Comparison of ENCODE assay signal across 13 mouse cellular contexts in the genomic region with DNA sequence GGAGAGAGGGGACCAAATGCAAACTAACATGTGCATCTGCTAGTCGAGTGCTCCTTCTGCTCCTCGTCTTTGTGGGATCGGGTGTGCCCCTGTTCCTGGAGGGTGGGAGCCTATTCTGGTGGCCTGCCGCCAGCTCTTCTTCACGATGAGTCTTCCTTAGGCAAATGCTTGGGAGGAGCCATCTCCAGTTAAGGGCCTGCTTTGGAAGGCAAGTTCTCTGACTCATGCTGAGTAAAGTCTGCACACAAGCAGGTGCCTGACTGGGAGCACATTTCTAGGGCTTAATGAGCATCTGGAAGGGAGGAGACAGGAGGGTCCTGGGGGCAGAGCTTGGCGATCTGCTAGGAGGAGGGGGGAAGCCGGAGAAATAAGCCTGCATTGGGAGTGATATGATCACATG.
A peak's percentile ranks its signal among the peaks of the same experiment; 100 is the strongest.
DNase-seq lines count a peak whose midpoint lies in the region; ATAC-seq and TF ChIP-seq lines count a peak whose summit lies in the region.
"Had no signal": no experiment of that assay in that cellular context is flagged by ENCODE, and none has a peak within 500 bp of the region (broad histone marks: within the 10 kb centered on the region; RNA-seq: fewer than 3 reads in every experiment).

No protein-coding gene starts in this region.

- intact Hi-C loops in left cerebral cortex, postnatal 10 days (cut with DNase I), result loop anchor here (10.0 kb wide), 1 partner anchor 307 kb away; no protein-coding TSS in a partner anchor
- intact Hi-C loops in heart, postnatal 10 days (cut with DNase I), result no loop called here

- no peak overlapping the region for H3K4me2 ChIP-seq in limb, embryonic 15.5 days
- H3K4me2 ChIP-seq in hindbrain, embryonic 13.5 days, result no peak overlapping the region
- H3K4me2 ChIP-seq: midbrain, embryonic 11.5 days had no signal

- DNase-seq in left cerebral cortex, adult 18-20 months (ENCODE audit: low spot score in 2 of 2), result peak; percentile 55 to 60
- no peak for DNase-seq in left cerebral cortex, postnatal 10 days (ENCODE audit: extremely low spot score in 1 of 2, low spot score in 2 of 2)
- peak; percentile 4 for DNase-seq in ES-E14 (ENCODE audit: low read depth, low spot score)
- DNase-seq in heart, postnatal 10 days, result no peak
- DNase-seq: adrenal gland, postnatal 14 days; kidney, adult 18-20 months; lung, adult 18-20 months had no signal

- TF ChIP-seq POLR2A in cortical plate, adult 2 months (IDR thresholded peaks at IDR 0.05; ENCODE audit: extremely low read depth, insufficient read depth, low read length), result no peak

- no peaks in the 10 kb centered on the region for H3K36me3 ChIP-seq in ES-E14 (ENCODE audit: control insufficient read depth, insufficient read depth, low read length, poor library complexity, severe bottlenecking)
- H3K36me3 ChIP-seq in limb, embryonic 15.5 days, result no peaks in the 10 kb centered on the region
- no peaks in the 10 kb centered on the region for H3K36me3 ChIP-seq in hindbrain, embryonic 13.5 days
- H3K36me3 ChIP-seq: G1E had no signal

- in situ Hi-C loops in ES-E14 (cut with MboI; ENCODE audit: low sequenced_read_pairs in 2 of 2, unreplicated experiment in 2 of 2), result loop anchor here in 1 of 2 experiments (25.0 kb wide), 1 partner anchor 390 kb away; no protein-coding TSS in a partner anchor

- 19% methylated on average over 7 of the region's 7 CpGs for WGBS in limb, embryonic 15.5 days
- 69% methylated on average over 7 of the region's 7 CpGs for WGBS in hindbrain, embryonic 13.5 days

- H3K27me3 ChIP-seq in limb, embryonic 15.5 days, result no peaks in the 10 kb centered on the region
- no peaks in the 10 kb centered on the region for H3K27me3 ChIP-seq in hindbrain, embryonic 13.5 days

- 0 out of 4 replicates have a peak, but pooled peaks cover 0 to 2% of the 10 kb centered on the region in 2 experiments for H3K4me1 ChIP-seq in ES-E14 (ENCODE audit: control insufficient read depth in 2 of 2, insufficient read depth in 2 of 2, low read length in 2 of 2, poor library complexity in 1 of 2)
- H3K4me1 ChIP-seq in cortical plate, adult 2 months (ENCODE audit: control insufficient read depth, insufficient read depth, low read length), result peaks cover 5% of the 10 kb centered on the region
- H3K4me1 ChIP-seq in limb, embryonic 15.5 days, result peaks cover 29% of the 10 kb centered on the region
- 0 out of 2 replicates have a peak, but pooled peaks cover 5% of the 10 kb centered on the region for H3K4me1 ChIP-seq in hindbrain, embryonic 13.5 days (replicated peaks)

- no peak for ATAC-seq in limb, embryonic 15.5 days (ENCODE audit: insufficient number of reproducible peaks, low FRiP score, low TSS enrichment, low read depth)
- no peak for ATAC-seq in monocyte, adult 5-6 weeks (replicated peaks; ENCODE audit: insufficient number of reproducible peaks, low FRiP score, low TSS enrichment, poor library complexity, severe bottlenecking)
- no peak for ATAC-seq in hindbrain, embryonic 13.5 days (ENCODE audit: low FRiP score)

- no peaks in the 10 kb centered on the region for H3K9me3 ChIP-seq in ES-E14 (ENCODE audit: control insufficient read depth, insufficient read depth, low read depth, low read length)
- no peaks in the 10 kb centered on the region for H3K9me3 ChIP-seq in limb, embryonic 15.5 days
- H3K9me3 ChIP-seq in hindbrain, embryonic 13.5 days, result no peaks in the 10 kb centered on the region

- TF ChIP-seq CTCF in cortical plate, adult 2 months (IDR thresholded peaks at IDR 0.05; ENCODE audit: extremely low read depth, insufficient read depth, low read length), result no peak

- H3K27ac ChIP-seq in ES-E14 (ENCODE audit: insufficient read depth, low read depth, low read length, poor library complexity, severe bottlenecking), result no peak overlapping the region
- peak overlapping the region; percentile 10 for H3K27ac ChIP-seq in cortical plate, adult 2 months (ENCODE audit: insufficient read depth, low read length)
- H3K27ac ChIP-seq in limb, embryonic 15.5 days, result peak overlapping the region; percentile 34; the same call in 1 of the 2 replicates
- no peak overlapping the region for H3K27ac ChIP-seq in hindbrain, embryonic 13.5 days

- no peak overlapping the region for H3K9ac ChIP-seq in ES-E14 (ENCODE audit: insufficient read depth, low read depth, low read length, poor library complexity, severe bottlenecking)
- H3K9ac ChIP-seq in limb, embryonic 15.5 days, result no peak overlapping the region
- no peak overlapping the region for H3K9ac ChIP-seq in hindbrain, embryonic 13.5 days

- no peak overlapping the region for H3K4me3 ChIP-seq in ES-E14 (ENCODE audit: insufficient read depth in 1 of 2, low read depth in 1 of 2, low read length in 2 of 2, poor library complexity in 1 of 2, severe bottlenecking in 1 of 2)
- H3K4me3 ChIP-seq in cortical plate, adult 2 months (ENCODE audit: insufficient read depth, low read length), result no peak overlapping the region
- no peak overlapping the region for H3K4me3 ChIP-seq in limb, embryonic 15.5 days
- no peak overlapping the region for H3K4me3 ChIP-seq in hindbrain, embryonic 13.5 days

TF ChIP-seq in ES-E14, 5 proteins besides CTCF, POLR2A, EP300 and RAD21:
- no peak for TF ChIP-seq HCFC1 (IDR thresholded peaks at IDR 0.05; ENCODE audit: borderline replicate concordance, insufficient read depth, low read length)
- TF ChIP-seq ZC3H11A (IDR thresholded peaks at IDR 0.05; ENCODE audit: borderline replicate concordance, low read depth, low read length), result no peak
- no peak for TF ChIP-seq MAFK (IDR thresholded peaks at IDR 0.05; ENCODE audit: insufficient read depth, low read depth, low read length)
- TF ChIP-seq ZNF384 (IDR thresholded peaks at IDR 0.05; ENCODE audit: low read depth, low read length), result no peak
- TF ChIP-seq CHD2 (IDR thresholded peaks at IDR 0.05; ENCODE audit: low read depth, low read length), result no peak

Comparison
In these comparisons a context has a peak if more than half of its experiments do, and no peak if none do; other contexts are left out.
1. DNase-seq: peak in left cerebral cortex, adult 18-20 months (2 of 2) and ES-E14 (single experiment); none in left cerebral cortex, postnatal 10 days (0 of 2) and heart, postnatal 10 days (0 of 2).
2. H3K27ac ChIP-seq: peak in cortical plate, adult 2 months (single experiment) and limb, embryonic 15.5 days (single experiment); none in ES-E14 (single experiment) and hindbrain, embryonic 13.5 days (single experiment).